Mouse (Mus musculus): ENCODE data around the gene Ntm. TPM values are rescaled to one million over a fixed set of nuclear protein-coding genes. Genes with fewer than 3 reads are reported as not detected.

The Ntm gene
- polyA plus RNA-seq, 1 experiment from 2014 or later, result 160 TPM

GRCm38 (mm10) chr9:29181661-29182060 lies 781.3 kb downstream of the Ntm start:
- ATAC-seq (ENCODE audit: low FRiP score, low TSS enrichment) (no peak), DNase-seq (no peak)
- H3K36me3 ChIP-seq (ENCODE audit: control insufficient read depth, insufficient read depth, low read length), result no peaks in the 10 kb centered on the region
- H3K27ac ChIP-seq (replicated peaks; ENCODE audit: low read depth, low read length), result no peak overlapping the region
- H3K9me3 ChIP-seq (ENCODE audit: control insufficient read depth, low read length), result no peaks in the 10 kb centered on the region
- 87% methylated on average over 2 of the region's 2 CpGs for WGBS
- no peak overlapping the region for H3K9ac ChIP-seq (replicated peaks; ENCODE audit: low read length)
- no peak overlapping the region for H3K4me2 ChIP-seq (ENCODE audit: low read length)
- H3K4me1 ChIP-seq (ENCODE audit: control insufficient read depth, insufficient read depth, low read length), result no peaks in the 10 kb centered on the region
- H3K4me3 ChIP-seq (replicated peaks; ENCODE audit: low read depth, low read length), result no peak overlapping the region
- no peaks in the 10 kb centered on the region for H3K27me3 ChIP-seq (ENCODE audit: control insufficient read depth, insufficient read depth, low read length)

- ATAC-seq (ENCODE audit: low FRiP score, low TSS enrichment) (no peak), DNase-seq (no peak)
- H3K4me3 ChIP-seq (replicated peaks; ENCODE audit: low read depth, low read length), result no peak overlapping the region
- no peaks in the 10 kb centered on the region for H3K4me1 ChIP-seq (ENCODE audit: control insufficient read depth, insufficient read depth, low read length)
- H3K4me2 ChIP-seq (ENCODE audit: low read length), result no peak overlapping the region
- H3K36me3 ChIP-seq (ENCODE audit: control insufficient read depth, insufficient read depth, low read length), result no peaks in the 10 kb centered on the region
- 85% methylated on average over 2 of the region's 2 CpGs for WGBS
- H3K9me3 ChIP-seq (ENCODE audit: control insufficient read depth, low read length), result no peaks in the 10 kb centered on the region
- H3K9ac ChIP-seq (replicated peaks; ENCODE audit: low read length), result no peak overlapping the region
- H3K27me3 ChIP-seq (ENCODE audit: control insufficient read depth, insufficient read depth, low read length), result no peaks in the 10 kb centered on the region
- H3K27ac ChIP-seq (replicated peaks; ENCODE audit: low read depth, low read length), result no peak overlapping the region
Observed at GRCm38 (mm10) chr9:29165731-29166130, 797.2 kb downstream of the Ntm start.

- ATAC-seq (ENCODE audit: low FRiP score, low TSS enrichment) (no peak), DNase-seq (peak; percentile 31)
- H3K4me3 ChIP-seq (replicated peaks; ENCODE audit: low read depth, low read length), result no peak overlapping the region
- no peaks in the 10 kb centered on the region for H3K9me3 ChIP-seq (ENCODE audit: control insufficient read depth, low read length)
- H3K9ac ChIP-seq (replicated peaks; ENCODE audit: low read length), result no peak overlapping the region
- no peaks in the 10 kb centered on the region for H3K27me3 ChIP-seq (ENCODE audit: control insufficient read depth, insufficient read depth, low read length)
- no peaks in the 10 kb centered on the region for H3K4me1 ChIP-seq (ENCODE audit: control insufficient read depth, insufficient read depth, low read length)
- no peaks in the 10 kb centered on the region for H3K36me3 ChIP-seq (ENCODE audit: control insufficient read depth, insufficient read depth, low read length)
- 34% methylated on average over 7 of the region's 7 CpGs for WGBS
- no peak overlapping the region for H3K27ac ChIP-seq (replicated peaks; ENCODE audit: low read depth, low read length)
- H3K4me2 ChIP-seq (ENCODE audit: low read length), result no peak overlapping the region
Observed at GRCm38 (mm10) chr9:29161059-29161642, 801.8 kb downstream of the Ntm start.

GRCm38 (mm10) chr9:29145901-29146300 lies 817.0 kb downstream of the Ntm start:
- no peak overlapping the region for H3K4me2 ChIP-seq (ENCODE audit: low read length)
- no peak overlapping the region for H3K9ac ChIP-seq (replicated peaks; ENCODE audit: low read length)
- no peaks in the 10 kb centered on the region for H3K27me3 ChIP-seq (ENCODE audit: control insufficient read depth, insufficient read depth, low read length)
- peak; percentile 72 for DNase-seq
- no peak for ATAC-seq (ENCODE audit: low FRiP score, low TSS enrichment)
- no peak overlapping the region for H3K27ac ChIP-seq (replicated peaks; ENCODE audit: low read depth, low read length)
- WGBS, result 12% methylated on average over 4 of the region's 4 CpGs
- H3K9me3 ChIP-seq (ENCODE audit: control insufficient read depth, low read length), result no peaks in the 10 kb centered on the region
- H3K36me3 ChIP-seq (ENCODE audit: control insufficient read depth, insufficient read depth, low read length), result no peaks in the 10 kb centered on the region
- 0 out of 2 replicates have a peak, but pooled peaks cover 5% of the 10 kb centered on the region for H3K4me1 ChIP-seq (ENCODE audit: control insufficient read depth, insufficient read depth, low read length)
- H3K4me3 ChIP-seq (replicated peaks; ENCODE audit: low read depth, low read length), result no peak overlapping the region

GRCm38 (mm10) chr9:29136039-29136438 lies 826.9 kb downstream of the Ntm start:
- DNase-seq, result no peak
- H3K4me3 ChIP-seq (replicated peaks; ENCODE audit: low read depth, low read length), result no peak overlapping the region
- WGBS, result 85% methylated on average over 4 of the region's 4 CpGs
- H3K9ac ChIP-seq (replicated peaks; ENCODE audit: low read length), result no peak overlapping the region
- no peaks in the 10 kb centered on the region for H3K4me1 ChIP-seq (ENCODE audit: control insufficient read depth, insufficient read depth, low read length)
- ATAC-seq (ENCODE audit: low FRiP score, low TSS enrichment), result no peak
- 0 out of 2 replicates have a peak, but pooled peaks cover 3% of the 10 kb centered on the region for H3K9me3 ChIP-seq (ENCODE audit: control insufficient read depth, low read length)
- H3K36me3 ChIP-seq (ENCODE audit: control insufficient read depth, insufficient read depth, low read length), result no peaks in the 10 kb centered on the region
- H3K27ac ChIP-seq (replicated peaks; ENCODE audit: low read depth, low read length), result no peak overlapping the region
- no peak overlapping the region for H3K4me2 ChIP-seq (ENCODE audit: low read length)
- no peaks in the 10 kb centered on the region for H3K27me3 ChIP-seq (ENCODE audit: control insufficient read depth, insufficient read depth, low read length)

- no peaks in the 10 kb centered on the region for H3K4me1 ChIP-seq (ENCODE audit: control insufficient read depth, insufficient read depth, low read length)
- H3K27ac ChIP-seq (replicated peaks; ENCODE audit: low read depth, low read length), result no peak overlapping the region
- ATAC-seq (ENCODE audit: low FRiP score, low TSS enrichment) (no peak), DNase-seq (no peak)
- H3K4me3 ChIP-seq (replicated peaks; ENCODE audit: low read depth, low read length), result no peak overlapping the region
- H3K4me2 ChIP-seq (ENCODE audit: low read length), result no peak overlapping the region
- H3K9me3 ChIP-seq (ENCODE audit: control insufficient read depth, low read length), result 0 out of 2 replicates have a peak, but pooled peaks cover 3% of the 10 kb centered on the region
- 81% methylated on average over 5 of the region's 5 CpGs for WGBS
- no peaks in the 10 kb centered on the region for H3K36me3 ChIP-seq (ENCODE audit: control insufficient read depth, insufficient read depth, low read length)
- no peaks in the 10 kb centered on the region for H3K27me3 ChIP-seq (ENCODE audit: control insufficient read depth, insufficient read depth, low read length)
- no peak overlapping the region for H3K9ac ChIP-seq (replicated peaks; ENCODE audit: low read length)
Observed at GRCm38 (mm10) chr9:29130717-29131292, 832.1 kb downstream of the Ntm start.

- Histone ChIP-seq H3K9me3 (ENCODE audit: control insufficient read depth, low read length) (0 out of 2 replicates have a peak, but pooled peaks cover 3% of the 10 kb centered on the region), H3K4me2 (ENCODE audit: low read length) (no peak overlapping the region), H3K27ac (replicated peaks; ENCODE audit: low read depth, low read length) (no peak overlapping the region), H3K4me1 (ENCODE audit: control insufficient read depth, insufficient read depth, low read length) (no peaks in the 10 kb centered on the region), H3K27me3 (ENCODE audit: control insufficient read depth, insufficient read depth, low read length) (no peaks in the 10 kb centered on the region), H3K4me3 (replicated peaks; ENCODE audit: low read depth, low read length) (no peak overlapping the region), H3K36me3 (ENCODE audit: control insufficient read depth, insufficient read depth, low read length) (no peaks in the 10 kb centered on the region), H3K9ac (replicated peaks; ENCODE audit: low read length) (no peak overlapping the region)
- WGBS, result 36% methylated on average over 4 of the region's 4 CpGs
- ATAC-seq (ENCODE audit: low FRiP score, low TSS enrichment), result no peak
- DNase-seq, result no peak
Observed at GRCm38 (mm10) chr9:29130316-29130715, 832.6 kb downstream of the Ntm start.

GRCm38 (mm10) chr9:29128416-29128815 lies 834.5 kb downstream of the Ntm start:
- no peak for DNase-seq
- Histone ChIP-seq H3K27me3 (ENCODE audit: control insufficient read depth, insufficient read depth, low read length) (no peaks in the 10 kb centered on the region), H3K4me3 (replicated peaks; ENCODE audit: low read depth, low read length) (no peak overlapping the region), H3K4me2 (ENCODE audit: low read length) (no peak overlapping the region), H3K9ac (replicated peaks; ENCODE audit: low read length) (no peak overlapping the region), H3K27ac (replicated peaks; ENCODE audit: low read depth, low read length) (no peak overlapping the region), H3K4me1 (ENCODE audit: control insufficient read depth, insufficient read depth, low read length) (no peaks in the 10 kb centered on the region), H3K36me3 (ENCODE audit: control insufficient read depth, insufficient read depth, low read length) (no peaks in the 10 kb centered on the region), H3K9me3 (ENCODE audit: control insufficient read depth, low read length) (0 out of 2 replicates have a peak, but pooled peaks cover 3% of the 10 kb centered on the region)
- no peak for ATAC-seq (ENCODE audit: low FRiP score, low TSS enrichment)
- WGBS, result 91% methylated on average over 2 of the region's 2 CpGs

GRCm38 (mm10) chr9:29124455-29124854 lies 838.5 kb downstream of the Ntm start:
- no peaks in the 10 kb centered on the region for H3K27me3 ChIP-seq (ENCODE audit: control insufficient read depth, insufficient read depth, low read length)
- no peak overlapping the region for H3K4me3 ChIP-seq (replicated peaks; ENCODE audit: low read depth, low read length)
- H3K27ac ChIP-seq (replicated peaks; ENCODE audit: low read depth, low read length), result no peak overlapping the region
- no peak for DNase-seq
- H3K36me3 ChIP-seq (ENCODE audit: control insufficient read depth, insufficient read depth, low read length), result no peaks in the 10 kb centered on the region
- H3K4me2 ChIP-seq (ENCODE audit: low read length), result no peak overlapping the region
- no peak overlapping the region for H3K9ac ChIP-seq (replicated peaks; ENCODE audit: low read length)
- no peaks in the 10 kb centered on the region for H3K4me1 ChIP-seq (ENCODE audit: control insufficient read depth, insufficient read depth, low read length)
- ATAC-seq (ENCODE audit: low FRiP score, low TSS enrichment), result no peak
- no peaks in the 10 kb centered on the region for H3K9me3 ChIP-seq (ENCODE audit: control insufficient read depth, low read length)
- 68% methylated on average over 3 of the region's 3 CpGs for WGBS

All from midbrain, embryonic 14.5 days (tissue).